8 mouse cellular contexts compared by ENCODE assay signal in genomic region chr4:144980811-144981551, GRCm38 (mm10).
DNase-seq lines count a peak whose midpoint lies in the region; ATAC-seq and TF ChIP-seq lines count a peak whose summit lies in the region.

No protein-coding gene starts in this region.

- 13% methylated on average over 8 of the region's 8 CpGs for WGBS in heart, adult 2 months
- 31% methylated on average over 8 of the region's 8 CpGs for WGBS in limb, embryonic 10.5 days
- 71% methylated on average over 8 of the region's 8 CpGs for WGBS in forebrain, embryonic 13.5 days

- no peak overlapping the region for H3K9ac ChIP-seq in heart, adult 2 months (ENCODE audit: low read depth, low read length)
- no peak overlapping the region for H3K9ac ChIP-seq in forebrain, embryonic 13.5 days

- H3K4me2 ChIP-seq in forebrain, embryonic 13.5 days = no peak overlapping the region

- H3K4me1 ChIP-seq in heart, adult 2 months (ENCODE audit: control insufficient read depth, insufficient read depth, low read length) = peaks cover 33% of the 10 kb centered on the region
- peaks cover 54% of the 10 kb centered on the region for H3K4me1 ChIP-seq in limb, embryonic 10.5 days
- no peaks in the 10 kb centered on the region for H3K4me1 ChIP-seq in forebrain, embryonic 13.5 days

- H3K4me3 ChIP-seq in gastrocnemius, adult 2 months = no peak overlapping the region
- H3K4me3 ChIP-seq in heart, adult 2 months = no peak overlapping the region
- no peak overlapping the region for H3K4me3 ChIP-seq in limb, embryonic 10.5 days
- no peak overlapping the region for H3K4me3 ChIP-seq in forebrain, embryonic 13.5 days

- peak; percentile 99 for TF ChIP-seq EP300 in heart, adult 2 months (IDR thresholded peaks at IDR 0.05; ENCODE audit: insufficient read depth, low read depth, low read length)

- peak; percentile 37; the same call in 1 of the 2 replicates for TF ChIP-seq POLR2A in heart, adult 2 months (IDR thresholded peaks at IDR 0.05; ENCODE audit: insufficient read depth, low read depth, low read length)

- no peak for TF ChIP-seq CTCF in gastrocnemius, adult 2 months (IDR thresholded peaks at IDR 0.05)
- no peak for TF ChIP-seq CTCF in heart, adult 2 months (IDR thresholded peaks at IDR 0.05)

- no peaks in the 10 kb centered on the region for H3K9me3 ChIP-seq in limb, embryonic 10.5 days (replicated peaks)
- no peaks in the 10 kb centered on the region for H3K9me3 ChIP-seq in forebrain, embryonic 13.5 days (replicated peaks)

- DNase-seq in gastrocnemius, adult 2 months = peak; percentile 59
- no peak for DNase-seq in gastrocnemius, postnatal 4 days (ENCODE audit: low spot score in 2 of 2)
- peak; percentile 76 to 87 for DNase-seq in heart, adult 2 months
- peak; percentile 44 for DNase-seq in limb, embryonic 10.5 days (ENCODE audit: low spot score)
- no peak for DNase-seq in cerebellum, adult 8-10 months

- H3K36me3 ChIP-seq in heart, adult 2 months (ENCODE audit: control insufficient read depth, insufficient read depth, low read length) = peaks cover 24% of the 10 kb centered on the region
- peaks cover 7% of the 10 kb centered on the region; the same call in 1 of the 2 replicates for H3K36me3 ChIP-seq in limb, embryonic 10.5 days
- H3K36me3 ChIP-seq in forebrain, embryonic 13.5 days (ENCODE audit: poor library complexity, severe bottlenecking) = no peaks in the 10 kb centered on the region

- no peaks in the 10 kb centered on the region; the same call in 1 of the 2 replicates for H3K79me2 ChIP-seq in heart, adult 2 months (replicated peaks; ENCODE audit: control insufficient read depth, insufficient read depth, low read length)

- H3K27me3 ChIP-seq in heart, adult 2 months (ENCODE audit: control insufficient read depth, insufficient read depth, low read length) = no peaks in the 10 kb centered on the region
- no peaks in the 10 kb centered on the region for H3K27me3 ChIP-seq in limb, embryonic 10.5 days (ENCODE audit: low read depth, poor library complexity, severe bottlenecking)
- no peaks in the 10 kb centered on the region for H3K27me3 ChIP-seq in forebrain, embryonic 13.5 days

- peak; percentile 58 for ATAC-seq in activated CD4-positive, CD25-positive, alpha-beta regulatory T cell, adult 4 months
- ATAC-seq in megakaryocyte progenitor cell, adult 5-6 weeks (replicated peaks; ENCODE audit: poor library complexity) = peak; percentile 77
- ATAC-seq in forebrain, embryonic 13.5 days = no peak

- peak overlapping the region; percentile 76 for H3K27ac ChIP-seq in gastrocnemius, adult 2 months
- peak overlapping the region; percentile 77 for H3K27ac ChIP-seq in heart, adult 2 months
- H3K27ac ChIP-seq in limb, embryonic 10.5 days = peak overlapping the region; percentile 42
- H3K27ac ChIP-seq in forebrain, embryonic 13.5 days = no peak overlapping the region

- intact Hi-C loops in gastrocnemius, adult 2 months (cut with DNase I) = no loop called here
- intact Hi-C loops in heart, adult 2 months (cut with DNase I) = loop anchor here (2.0 kb wide), 1 partner anchor 74 kb away; no protein-coding TSS in a partner anchor

Comparison
In these comparisons a context has a peak if more than half of its experiments do, and no peak if none do; other contexts are left out.
1. DNase-seq: peak in gastrocnemius, adult 2 months (single experiment), heart, adult 2 months (2 of 2) and limb, embryonic 10.5 days (single experiment); none in gastrocnemius, postnatal 4 days (0 of 2) and cerebellum, adult 8-10 months (single experiment).